Mouse (Mus musculus): ENCODE results near the gene Retsat. TPM values are rescaled to one million over a fixed set of nuclear protein-coding genes. Genes with fewer than 3 reads are reported as not detected.

Retsat gene
- total and polyA plus RNA-seq, 3 experiments: 15.5 to 27.7 (median 15.6) TPM

- no peaks in the 10 kb centered on the region for H3K79me2 ChIP-seq (replicated peaks; ENCODE audit: control insufficient read depth, extremely low read depth, insufficient read depth, poor library complexity, severe bottlenecking)
- TF ChIP-seq KAT2A (IDR thresholded peaks at IDR 0.05; ENCODE audit: insufficient replicate concordance, low read length) (no peak), NRF1 (IDR thresholded peaks at IDR 0.05; ENCODE audit: low read depth, low read length) (no peak), RAD21 (IDR thresholded peaks at IDR 0.05; ENCODE audit: low read depth, low read length) (no peak), E2F4 (IDR thresholded peaks at IDR 0.05; ENCODE audit: insufficient replicate concordance, low read depth, low read length) (no peak)
- no peak overlapping the region for H3K27ac ChIP-seq (ENCODE audit: insufficient read depth, low read depth)
- H3K4me3 ChIP-seq (replicated peaks in 1 of 3; ENCODE audit: low read depth in 2 of 3, low read length in 2 of 3, poor library complexity in 1 of 3): no peak overlapping the region
- H3K27me3 ChIP-seq (replicated peaks): no peaks in the 10 kb centered on the region
- H3K4me1 ChIP-seq (ENCODE audit: control insufficient read depth in 1 of 2, insufficient read depth in 2 of 2): peaks cover 0 to 22% of the 10 kb centered on the region in 2 experiments; a peak in 2 of 4 replicates
- no peak for DNase-seq (ENCODE audit: extremely low read depth)
- no peak overlapping the region for H3K9ac ChIP-seq (ENCODE audit: insufficient read depth, low read depth)
- in situ Hi-C loops (cut with MboI; ENCODE audit: low pct_ligation_motif_present, low pct_unique_long_range_greater_than_20kb, low sequenced_read_pairs): no loop called here
- H3K4me2 ChIP-seq (ENCODE audit: insufficient read depth, low read depth, poor library complexity, severe bottlenecking): no peak overlapping the region
- no peaks in the 10 kb centered on the region for H3K9me3 ChIP-seq (replicated peaks; ENCODE audit: low read length)
- dilution Hi-C loops (cut with MboI; ENCODE audit: extremely low pct_ligation_motif_present, extremely low pct_unique_long_range_greater_than_20kb, low sequenced_read_pairs): no loop called here
- H3K36me3 ChIP-seq (replicated peaks in 1 of 2; ENCODE audit: control insufficient read depth in 1 of 2, insufficient read depth in 1 of 2, low read length in 1 of 2): peaks cover 9 to 55% of the 10 kb centered on the region in 2 experiments
Measured at GRCm38 (mm10) chr6:72588307-72588706, 10.0 kb upstream of the Retsat start.

- Histone ChIP-seq H3K4me3 (replicated peaks in 1 of 3; ENCODE audit: low read depth in 2 of 3, low read length in 2 of 3, poor library complexity in 1 of 3) (no peak overlapping the region), H3K4me2 (ENCODE audit: insufficient read depth, low read depth, poor library complexity, severe bottlenecking) (no peak overlapping the region), H3K4me1 (ENCODE audit: control insufficient read depth in 1 of 2, insufficient read depth in 2 of 2) (peaks cover 0 to 25% of the 10 kb centered on the region in 2 experiments; a peak in 2 of 4 replicates), H3K36me3 (replicated peaks in 1 of 2; ENCODE audit: control insufficient read depth in 1 of 2, insufficient read depth in 1 of 2, low read length in 1 of 2) (peaks cover 9 to 59% of the 10 kb centered on the region in 2 experiments), H3K9me3 (replicated peaks; ENCODE audit: low read length) (no peaks in the 10 kb centered on the region), H3K9ac (ENCODE audit: insufficient read depth, low read depth) (no peak overlapping the region), H3K27ac (ENCODE audit: insufficient read depth, low read depth) (no peak overlapping the region), H3K79me2 (replicated peaks; ENCODE audit: control insufficient read depth, extremely low read depth, insufficient read depth, poor library complexity, severe bottlenecking) (no peaks in the 10 kb centered on the region), H3K27me3 (replicated peaks) (no peaks in the 10 kb centered on the region)
- no peak for DNase-seq (ENCODE audit: extremely low read depth)
- in situ Hi-C loops (cut with MboI; ENCODE audit: low pct_ligation_motif_present, low pct_unique_long_range_greater_than_20kb, low sequenced_read_pairs) (no loop called here), dilution Hi-C loops (cut with MboI; ENCODE audit: extremely low pct_ligation_motif_present, extremely low pct_unique_long_range_greater_than_20kb, low sequenced_read_pairs) (no loop called here)
- TF ChIP-seq UBTF (IDR thresholded peaks at IDR 0.05; ENCODE audit: low read depth, low read length) (no peak), MAFK (IDR thresholded peaks at IDR 0.05; ENCODE audit: insufficient replicate concordance, low read length) (no peak), HCFC1 (IDR thresholded peaks at IDR 0.05; ENCODE audit: low read depth, low read length) (no peak), ZC3H11A (IDR thresholded peaks at IDR 0.05; ENCODE audit: low read depth, low read length) (no peak), TCF12 (IDR thresholded peaks at IDR 0.05; ENCODE audit: low read depth, low read length) (no peak), NRF1 (IDR thresholded peaks at IDR 0.05; ENCODE audit: low read depth, low read length) (no peak), NELFE (IDR thresholded peaks at IDR 0.05; ENCODE audit: low read depth, low read length) (no peak), MAZ (IDR thresholded peaks at IDR 0.05; ENCODE audit: low read depth, low read length) (no peak), POLR2A (IDR thresholded peaks at IDR 0.05; ENCODE audit: low read depth, low read length) (no peak), POLR2AphosphoS2 (IDR thresholded peaks at IDR 0.05; ENCODE audit: low read depth, low read length) (no peak), GABPA (IDR thresholded peaks at IDR 0.05; ENCODE audit: insufficient replicate concordance, low read depth, low read length) (no peak), ZMIZ1 (IDR thresholded peaks at IDR 0.05; ENCODE audit: low read depth, low read length) (no peak), TBP (conservative IDR thresholded peaks at IDR 0.05; ENCODE audit: low read depth, low read length) (no peak), ETS1 (conservative IDR thresholded peaks at IDR 0.05; ENCODE audit: low read depth, low read length) (no peak), MYC (IDR thresholded peaks at IDR 0.05; ENCODE audit: low read depth, low read length) (no peak), SMC3 (IDR thresholded peaks at IDR 0.05; ENCODE audit: low read depth, low read length) (no peak)
Measured at GRCm38 (mm10) chr6:72590111-72590510, 8.2 kb upstream of the Retsat start.

Measured in CH12.LX (cell line).